In genomic region chr9:21368131-21368584, GRCm38 (mm10) we compare ENCODE assay signal across 9 mouse cellular contexts. TPM values are rescaled to one million over a fixed set of nuclear protein-coding genes. Genes with fewer than 3 reads are reported as not detected.
DNase-seq lines count a peak whose midpoint lies in the region; ATAC-seq and TF ChIP-seq lines count a peak whose summit lies in the region.
"Had no signal": no experiment of that assay in that cellular context is flagged by ENCODE, and none has a peak within 500 bp of the region (broad histone marks: within the 10 kb centered on the region; RNA-seq: fewer than 3 reads in every experiment).

No protein-coding gene starts in this region.

- peak overlapping the region; percentile 90 for H3K27ac ChIP-seq in forebrain, embryonic 14.5 days (ENCODE audit: low read depth, low read length)
- H3K27ac ChIP-seq in layer of hippocampus, adult 2 months: peak overlapping the region; percentile 96
- peak overlapping the region; percentile 89 for H3K27ac ChIP-seq in lung, embryonic 14.5 days (ENCODE audit: low read depth)
- H3K27ac ChIP-seq in olfactory bulb, adult 2 months (ENCODE audit: insufficient read depth, low read depth, low read length): peak overlapping the region; percentile 89

- H3K27me3 ChIP-seq in E14TG2a.4 (ENCODE audit: insufficient read depth, low read length): 0 out of 2 replicates have a peak, but pooled peaks cover 2% of the 10 kb centered on the region
- H3K27me3 ChIP-seq in forebrain, embryonic 14.5 days (replicated peaks; ENCODE audit: control insufficient read depth, insufficient read depth, low read length): no peaks in the 10 kb centered on the region
- H3K27me3 ChIP-seq in lung, embryonic 14.5 days (ENCODE audit: insufficient read depth, low read length): no peaks in the 10 kb centered on the region

- no peaks in the 10 kb centered on the region for H3K9me3 ChIP-seq in E14TG2a.4 (ENCODE audit: low read length)
- H3K9me3 ChIP-seq in forebrain, embryonic 14.5 days (replicated peaks; ENCODE audit: control insufficient read depth, low read length): no peaks in the 10 kb centered on the region
- no peaks in the 10 kb centered on the region for H3K9me3 ChIP-seq in lung, embryonic 14.5 days (ENCODE audit: low read depth, low read length)

- H3K4me1 ChIP-seq in E14TG2a.4 (replicated peaks; ENCODE audit: low read depth, low read length): peaks cover 56% of the 10 kb centered on the region
- H3K4me1 ChIP-seq in forebrain, embryonic 14.5 days (ENCODE audit: control insufficient read depth, insufficient read depth, low read length): peaks cover 18% of the 10 kb centered on the region; the same call in 1 of the 2 replicates
- H3K4me1 ChIP-seq in lung, embryonic 14.5 days (ENCODE audit: insufficient read depth): peaks cover 5% of the 10 kb centered on the region; the same call in 1 of the 2 replicates
- H3K4me1 ChIP-seq in olfactory bulb, adult 2 months (ENCODE audit: control insufficient read depth, insufficient read depth, low read length): peaks cover 6% of the 10 kb centered on the region

- peak overlapping the region; percentile 86 for H3K4me2 ChIP-seq in forebrain, embryonic 14.5 days (ENCODE audit: low read length)
- peak overlapping the region; percentile 86 for H3K4me2 ChIP-seq in lung, embryonic 14.5 days

- under 1% methylated on average over 38 of the region's 38 CpGs for WGBS in forebrain, embryonic 14.5 days
- WGBS in lung, embryonic 14.5 days: under 1% methylated on average over 38 of the region's 38 CpGs
- WGBS in olfactory bulb, adult 2 months: 2% methylated on average over 38 of the region's 38 CpGs

- TF ChIP-seq POLR2A in olfactory bulb, adult 2 months (IDR thresholded peaks at IDR 0.05; ENCODE audit: insufficient read depth, low read depth, low read length): peak; percentile 29; the same call in 1 of the 2 replicates

- H3K36me3 ChIP-seq in E14TG2a.4 (ENCODE audit: insufficient read depth, low read length): peaks cover 36% of the 10 kb centered on the region
- H3K36me3 ChIP-seq in forebrain, embryonic 14.5 days (ENCODE audit: control insufficient read depth, insufficient read depth, low read length): peaks cover 9% of the 10 kb centered on the region; the same call in 1 of the 2 replicates
- peaks cover 18% of the 10 kb centered on the region for H3K36me3 ChIP-seq in lung, embryonic 14.5 days (ENCODE audit: insufficient read depth)

- peak overlapping the region; percentile 96 for H3K4me3 ChIP-seq in E14TG2a.4 (replicated peaks; ENCODE audit: low read length)
- H3K4me3 ChIP-seq in forebrain, embryonic 14.5 days (ENCODE audit: low read depth, low read length): peak overlapping the region; percentile 85
- H3K4me3 ChIP-seq in layer of hippocampus, adult 2 months: peak overlapping the region; percentile 92
- H3K4me3 ChIP-seq in lung, embryonic 14.5 days (ENCODE audit: low read depth, low read length): peak overlapping the region; percentile 85
- peak overlapping the region; percentile 99 for H3K4me3 ChIP-seq in olfactory bulb, adult 2 months (ENCODE audit: insufficient read depth, low read depth, low read length)

- intact Hi-C loops in heart, postnatal 14 days (cut with DNase I): loop anchor here (1.0 kb wide), 1 partner anchor 42 kb away; no protein-coding TSS in a partner anchor

- no peak for TF ChIP-seq CTCF in E14TG2a.4 (conservative IDR thresholded peaks at IDR 0.05; ENCODE audit: low read length)
- no peak for TF ChIP-seq CTCF in layer of hippocampus, adult 2 months (conservative IDR thresholded peaks at IDR 0.05)
- TF ChIP-seq CTCF in lung, embryonic 14.5 days (IDR thresholded peaks at IDR 0.05; ENCODE audit: low read depth): no peak
- no peak for TF ChIP-seq CTCF in olfactory bulb, adult 2 months (IDR thresholded peaks at IDR 0.05; ENCODE audit: insufficient read depth, low read depth, low read length)

- DNase-seq in forebrain, embryonic 14.5 days (ENCODE audit: low spot score): peak; percentile 80
- DNase-seq in heart, postnatal 14 days: peak; percentile 69 to 73
- peak; percentile 43 to 45 for DNase-seq in layer of hippocampus, adult 2 months (ENCODE audit: low spot score in 2 of 2)
- peak; percentile 85 for DNase-seq in lung, embryonic 14.5 days
- DNase-seq in thymus, adult 18-20 months: peak; percentile 70 to 78

- peak; percentile 49 for ATAC-seq in cerebellum, adult (ENCODE audit: insufficient number of reproducible peaks, low FRiP score, low TSS enrichment)
- peak; percentile 54 for ATAC-seq in forebrain, embryonic 14.5 days
- peak; percentile 63 for ATAC-seq in lung, embryonic 14.5 days (ENCODE audit: insufficient read depth)

- peak overlapping the region; percentile 85 for H3K9ac ChIP-seq in forebrain, embryonic 14.5 days (ENCODE audit: low read length)
- H3K9ac ChIP-seq in lung, embryonic 14.5 days: peak overlapping the region; percentile 86

RNA-seq across cellular contexts. Expression of gene Ilf3, which starts 0.5 kb away (rescaled TPM):
- polyA plus RNA-seq in forebrain, embryonic 14.5 days (2014; fragmentation: Nextera tagmentation; extraction: Ambion mirVana): 248 and 249 TPM in 2 replicates
- 10 to 100 TPM; 30.6 to 31.3 TPM for total RNA-seq in heart, postnatal 14 days (2021)
- total RNA-seq in layer of hippocampus, adult 2 months (2021): 100 to 1,000 TPM; 106 to 108 TPM
- 217 and 223 TPM in 2 replicates for polyA plus RNA-seq in lung, embryonic 14.5 days (2014; fragmentation: Nextera tagmentation; extraction: Ambion mirVana)
- polyA plus RNA-seq in olfactory bulb, adult 2 months (2012; ENCODE audit: insufficient read depth, insufficient read length, low replicate concordance, missing spikeins): not detected in 2 replicates

RNA-seq across cellular contexts. Expression of gene Qtrt1, which starts 43.5 kb away (rescaled TPM):
- polyA plus RNA-seq in forebrain, embryonic 14.5 days (2014; fragmentation: Nextera tagmentation; extraction: Ambion mirVana): 51.4 and 53.7 TPM in 2 replicates
- 10 to 100 TPM in 1 of 2 experiments, 1 to 10 TPM in 1; 8.5 to 11.2 TPM for total RNA-seq in heart, postnatal 14 days (2021)
- total RNA-seq in layer of hippocampus, adult 2 months (2021): 10 to 100 TPM; 31.2 to 46.2 TPM
- 49.0 and 55.1 TPM in 2 replicates for polyA plus RNA-seq in lung, embryonic 14.5 days (2014; fragmentation: Nextera tagmentation; extraction: Ambion mirVana)
- not detected in 2 replicates for polyA plus RNA-seq in olfactory bulb, adult 2 months (2012; ENCODE audit: insufficient read depth, insufficient read length, low replicate concordance, missing spikeins)

RNA-seq across cellular contexts. Expression of gene Slc44a2, which starts 47.7 kb away (rescaled TPM):
- polyA plus RNA-seq in forebrain, embryonic 14.5 days (2014; fragmentation: Nextera tagmentation; extraction: Ambion mirVana): 52.0 and 61.0 TPM in 2 replicates
- total RNA-seq in heart, postnatal 14 days (2021): 100 to 1,000 TPM; 105 to 116 TPM
- total RNA-seq in layer of hippocampus, adult 2 months (2021): 10 to 100 TPM; 50.7 to 52.6 TPM
- 122 TPM in 2 replicates for polyA plus RNA-seq in lung, embryonic 14.5 days (2014; fragmentation: Nextera tagmentation; extraction: Ambion mirVana)
- 356 TPM in 1 of 2 replicates, not detected in the other for polyA plus RNA-seq in olfactory bulb, adult 2 months (2012; ENCODE audit: insufficient read depth, insufficient read length, low replicate concordance, missing spikeins)

RNA-seq across cellular contexts. Expression of gene Ap1m2, which starts 56.0 kb away (rescaled TPM):
- polyA plus RNA-seq in forebrain, embryonic 14.5 days (2014; fragmentation: Nextera tagmentation; extraction: Ambion mirVana): 0.91 and 1.4 TPM in 2 replicates
- under 1 TPM in 1 of 2 experiments, not detected in 1; 0.12 TPM for total RNA-seq in heart, postnatal 14 days (2021)
- total RNA-seq in layer of hippocampus, adult 2 months (2021): under 1 TPM; 0.41 to 0.76 TPM
- 45.7 and 45.8 TPM in 2 replicates for polyA plus RNA-seq in lung, embryonic 14.5 days (2014; fragmentation: Nextera tagmentation; extraction: Ambion mirVana)
- polyA plus RNA-seq in olfactory bulb, adult 2 months (2012; ENCODE audit: insufficient read depth, insufficient read length, low replicate concordance, missing spikeins): not detected in 2 replicates
- total RNA-seq: hematopoietic stem cell, adult 5-6 weeks had no signal

RNA-seq across cellular contexts. Expression of gene Dnm2, which starts 56.5 kb away (rescaled TPM):
- 54.2 and 65.3 TPM in 2 replicates for polyA plus RNA-seq in forebrain, embryonic 14.5 days (2014; fragmentation: Nextera tagmentation; extraction: Ambion mirVana)
- 10 to 100 TPM; 78.3 to 81.6 TPM for total RNA-seq in heart, postnatal 14 days (2021)
- total RNA-seq in layer of hippocampus, adult 2 months (2021): 10 to 100 TPM; 58.0 to 69.6 TPM
- polyA plus RNA-seq in lung, embryonic 14.5 days (2014; fragmentation: Nextera tagmentation; extraction: Ambion mirVana): 67.9 and 71.8 TPM in 2 replicates
- 371 TPM in 1 of 2 replicates, not detected in the other for polyA plus RNA-seq in olfactory bulb, adult 2 months (2012; ENCODE audit: insufficient read depth, insufficient read length, low replicate concordance, missing spikeins)

Comparison
In these comparisons a context has a peak if more than half of its experiments do, and no peak if none do; other contexts are left out.
1. Peak in every context shown above with its lines: DNase-seq, ATAC-seq, H3K4me3 ChIP-seq and H3K27ac ChIP-seq.
2. RNA of gene Ilf3, which starts 0.5 kb away (polyA plus RNA-seq): 248 to 249 TPM in forebrain, embryonic 14.5 days and 217 to 223 TPM in lung, embryonic 14.5 days; not detected in olfactory bulb, adult 2 months; every median in the first group is over 100 times any median in the second.
3. RNA of gene Qtrt1, which starts 43.5 kb away (polyA plus RNA-seq): 49.0 to 55.1 TPM in lung, embryonic 14.5 days and 51.4 to 53.7 TPM in forebrain, embryonic 14.5 days; not detected in olfactory bulb, adult 2 months; every median in the first group is over 10 times any median in the second.